15 mouse cellular contexts compared by ENCODE assay signal in genomic region chr10:86304583-86304982, GRCm38 (mm10). TPM values are rescaled to one million over a fixed set of nuclear protein-coding genes. Genes with fewer than 3 reads are reported as not detected.
A peak's percentile ranks its signal among the peaks of the same experiment; 100 is the strongest.
DNase-seq lines count a peak whose midpoint lies in the region; ATAC-seq lines count a peak whose summit lies in the region.
"Had no signal": no experiment of that assay in that cellular context is flagged by ENCODE, and none has a peak within 500 bp of the region (broad histone marks: within the 10 kb centered on the region; RNA-seq: fewer than 3 reads in every experiment).

No protein-coding gene starts in this region.

- no peak for DNase-seq in hindbrain, embryonic 14.5 days (ENCODE audit: low spot score)
- no peak for DNase-seq in neural tube, embryonic 10.5 days (ENCODE audit: extremely low spot score, low spot score)
- peak; percentile 48 for DNase-seq in kidney, postnatal 14 days
- DNase-seq in adrenal gland, postnatal 10 days = no peak
- DNase-seq: adrenal gland, adult 2 months; cerebellum, postnatal 14 days; heart, postnatal 4 days; liver, embryonic 13.5 days had no signal

- H3K9me3 ChIP-seq in hindbrain, embryonic 14.5 days (ENCODE audit: control insufficient read depth, low read length) = no peaks in the 10 kb centered on the region
- H3K9me3 ChIP-seq in hindbrain, embryonic 13.5 days = no peaks in the 10 kb centered on the region
- H3K9me3 ChIP-seq in neural tube, embryonic 13.5 days = no peaks in the 10 kb centered on the region
- H3K9me3 ChIP-seq: embryonic facial prominence, embryonic 15.5 days; liver, embryonic 13.5 days; stomach, embryonic 15.5 days had no signal

- H3K4me3 ChIP-seq in hindbrain, embryonic 14.5 days (replicated peaks; ENCODE audit: low read length) = no peak overlapping the region
- H3K4me3 ChIP-seq in hindbrain, embryonic 13.5 days = no peak overlapping the region
- H3K4me3 ChIP-seq in neural tube, embryonic 13.5 days = no peak overlapping the region
- H3K4me3 ChIP-seq: embryonic facial prominence, embryonic 15.5 days; left cerebral cortex, adult 2 months; liver, embryonic 13.5 days; stomach, embryonic 15.5 days had no signal

- H3K4me2 ChIP-seq in hindbrain, embryonic 14.5 days (replicated peaks) = 0 out of 2 replicates have a peak overlapping the region, but pooled peaks have one; percentile 98
- H3K4me2 ChIP-seq in hindbrain, embryonic 13.5 days = no peak overlapping the region
- peak overlapping the region; percentile 85 for H3K4me2 ChIP-seq in neural tube, embryonic 13.5 days
- H3K4me2 ChIP-seq: liver, embryonic 13.5 days; stomach, embryonic 15.5 days had no signal

- H3K36me3 ChIP-seq in hindbrain, embryonic 14.5 days (replicated peaks; ENCODE audit: control insufficient read depth, insufficient read depth) = no peaks in the 10 kb centered on the region
- no peaks in the 10 kb centered on the region for H3K36me3 ChIP-seq in hindbrain, embryonic 13.5 days
- no peaks in the 10 kb centered on the region for H3K36me3 ChIP-seq in neural tube, embryonic 13.5 days
- H3K36me3 ChIP-seq: liver, embryonic 13.5 days had no signal

- H3K27me3 ChIP-seq in hindbrain, embryonic 14.5 days (ENCODE audit: control insufficient read depth, insufficient read depth, low read length) = peaks cover 13% of the 10 kb centered on the region
- peaks cover 23% of the 10 kb centered on the region for H3K27me3 ChIP-seq in hindbrain, embryonic 13.5 days
- peaks cover 17% of the 10 kb centered on the region for H3K27me3 ChIP-seq in neural tube, embryonic 13.5 days
- H3K27me3 ChIP-seq: CH12.LX; embryonic facial prominence, embryonic 15.5 days; stomach, embryonic 15.5 days had no signal

- no peak overlapping the region for H3K9ac ChIP-seq in hindbrain, embryonic 14.5 days
- no peak overlapping the region for H3K9ac ChIP-seq in hindbrain, embryonic 13.5 days
- no peak overlapping the region for H3K9ac ChIP-seq in neural tube, embryonic 13.5 days
- H3K9ac ChIP-seq: embryonic facial prominence, embryonic 15.5 days; liver, embryonic 13.5 days; stomach, embryonic 15.5 days had no signal

- H3K27ac ChIP-seq in hindbrain, embryonic 14.5 days = no peak overlapping the region; the same call in 1 of the 2 replicates
- H3K27ac ChIP-seq in hindbrain, embryonic 13.5 days = no peak overlapping the region
- no peak overlapping the region for H3K27ac ChIP-seq in neural tube, embryonic 13.5 days (replicated peaks)
- H3K27ac ChIP-seq: embryonic facial prominence, embryonic 15.5 days; left cerebral cortex, adult 2 months; liver, embryonic 13.5 days; stomach, embryonic 15.5 days had no signal

- 3% methylated on average over 2 of the region's 2 CpGs for WGBS in hindbrain, embryonic 14.5 days
- WGBS in hindbrain, embryonic 13.5 days = 0% methylated on average over 2 of the region's 2 CpGs
- 4% methylated on average over 2 of the region's 2 CpGs for WGBS in neural tube, embryonic 13.5 days

- H3K4me1 ChIP-seq in hindbrain, embryonic 14.5 days (replicated peaks; ENCODE audit: control insufficient read depth, insufficient read depth, low read length) = peaks cover 31% of the 10 kb centered on the region
- peaks cover 47% of the 10 kb centered on the region for H3K4me1 ChIP-seq in hindbrain, embryonic 13.5 days (replicated peaks)
- peaks cover 39% of the 10 kb centered on the region for H3K4me1 ChIP-seq in neural tube, embryonic 13.5 days (replicated peaks)

- ATAC-seq in hindbrain, embryonic 14.5 days (ENCODE audit: low FRiP score) = no peak
- ATAC-seq in hindbrain, embryonic 13.5 days (ENCODE audit: low FRiP score) = no peak
- no peak for ATAC-seq in neural tube, embryonic 13.5 days (ENCODE audit: low read depth)
- ATAC-seq in erythroblast, adult 5-6 weeks (replicated peaks; ENCODE audit: low FRiP score, poor library complexity, severe bottlenecking) = no peak

RNA-seq across cellular contexts. Expression of gene Timp3, which starts 4.4 kb away (rescaled TPM):
- polyA plus RNA-seq in hindbrain, embryonic 14.5 days (2014; fragmentation: Nextera tagmentation; extraction: Ambion mirVana) = 42.5 and 45.1 TPM in 2 replicates
- polyA plus RNA-seq in hindbrain, embryonic 13.5 days (2015; fragmentation: Nextera tagmentation; extraction: Ambion mirVana) = 32.3 and 37.1 TPM in 2 replicates
- 51.2 and 52.4 TPM in 2 replicates for polyA plus RNA-seq in neural tube, embryonic 13.5 days (2015; fragmentation: Nextera tagmentation; extraction: Ambion mirVana)
- 100 to 1,000 TPM; 209 to 211 TPM for total RNA-seq in adrenal gland, postnatal 10 days (2021)
- total RNA-seq in erythroblast, adult 5-6 weeks (2015; ENCODE audit: low replicate concordance) = 0.42 TPM in 1 of 2 replicates, not detected in the other
- 0.77 and 0.84 TPM in 2 replicates for total RNA-seq in erythroblast, adult 5-6 weeks (2017; ENCODE audit: low replicate concordance)
